Mouse (Mus musculus) thymus, postnatal 10 days (tissue): ENCODE measurements around the gene Gm20388.
A peak's percentile ranks its signal among the peaks of the same experiment; 100 is the strongest.

ENCODE experiments used
- DNase-seq, 2 experiments: peaks; one replicate each; pipeline ENCODE4 v3.0.0; 2021; ENCODE audit warnings: low spot score in 2 of 2

The Gm20388 gene

DNA sequence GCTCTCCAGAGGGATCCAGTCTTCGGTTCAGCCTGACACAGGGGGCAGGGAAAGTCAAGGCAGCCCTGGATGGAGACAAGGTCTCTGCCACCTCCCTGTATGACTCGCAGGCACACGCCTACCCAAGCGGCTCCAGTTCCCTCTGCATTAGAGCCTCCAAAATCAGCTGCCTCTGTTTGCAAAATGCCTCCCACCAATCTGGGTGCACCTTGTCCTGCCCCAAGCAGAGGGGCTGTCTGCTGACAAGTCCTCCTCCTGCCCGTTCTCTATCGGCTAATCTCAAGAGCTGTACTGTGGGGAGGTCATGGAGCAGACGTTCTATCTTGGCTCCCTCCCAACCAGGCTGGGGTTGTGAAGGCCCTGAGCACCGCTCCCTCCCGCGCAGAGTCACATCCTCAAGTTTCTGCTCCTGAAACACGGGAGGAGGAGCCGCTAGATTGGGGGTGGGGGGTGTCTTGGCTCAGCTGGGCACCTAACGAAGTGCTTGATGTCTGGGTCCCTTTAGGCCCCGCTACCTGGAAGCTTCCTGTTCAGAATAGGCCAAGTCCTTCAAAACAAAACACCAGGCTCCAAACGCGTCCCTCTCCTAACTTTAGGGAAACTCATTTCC is 2564.4 kb downstream of the Gm20388 start:
- peak; percentile 51 to 52 for DNase-seq

DNA sequence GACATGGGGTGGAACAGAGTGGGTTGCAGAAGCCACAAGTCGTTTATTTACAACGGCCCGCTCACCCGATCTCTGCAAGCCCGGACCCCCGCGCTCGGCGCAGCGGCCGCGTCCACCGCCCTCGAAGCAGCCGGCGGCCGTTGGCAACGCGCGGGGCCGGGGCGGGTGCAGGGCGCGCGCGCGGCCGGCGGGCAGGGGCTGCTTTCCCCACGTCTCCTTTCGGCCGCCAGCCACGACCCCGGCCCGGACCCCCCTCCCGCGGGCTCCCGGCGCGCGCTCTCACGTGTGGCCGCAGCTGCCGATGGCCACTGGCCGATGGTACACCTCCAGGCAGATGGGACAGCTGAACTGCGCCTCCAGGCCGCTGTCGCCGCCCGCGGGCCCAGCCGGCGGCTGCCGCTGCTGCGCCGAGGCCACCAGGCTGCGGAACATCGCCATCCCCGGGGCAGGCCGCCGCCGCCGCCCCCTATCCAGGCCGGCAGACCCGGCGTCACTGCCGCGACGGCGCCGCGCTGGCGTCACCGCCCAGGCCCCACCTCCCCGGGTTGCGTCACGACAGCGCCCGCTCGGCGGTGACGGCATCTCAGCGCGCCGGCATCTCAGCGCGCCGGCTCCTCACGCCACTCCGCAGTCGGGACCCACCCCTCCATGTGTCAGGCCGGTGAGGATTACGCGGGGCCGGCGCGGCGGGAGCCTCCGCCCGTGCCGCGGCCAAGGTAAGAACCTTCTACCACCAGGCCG is 2565.1 kb downstream of the Gm20388 start, which contains the start of the genes Rnf166 and Ctu2:
Rnf166 (minus strand) TSS at position 485 of the 741 bp plus-strand sequence.
Ctu2 (plus strand) TSS at position 564 of the 741 bp plus-strand sequence.
- DNase-seq = peak; percentile 89 to 96

DNA sequence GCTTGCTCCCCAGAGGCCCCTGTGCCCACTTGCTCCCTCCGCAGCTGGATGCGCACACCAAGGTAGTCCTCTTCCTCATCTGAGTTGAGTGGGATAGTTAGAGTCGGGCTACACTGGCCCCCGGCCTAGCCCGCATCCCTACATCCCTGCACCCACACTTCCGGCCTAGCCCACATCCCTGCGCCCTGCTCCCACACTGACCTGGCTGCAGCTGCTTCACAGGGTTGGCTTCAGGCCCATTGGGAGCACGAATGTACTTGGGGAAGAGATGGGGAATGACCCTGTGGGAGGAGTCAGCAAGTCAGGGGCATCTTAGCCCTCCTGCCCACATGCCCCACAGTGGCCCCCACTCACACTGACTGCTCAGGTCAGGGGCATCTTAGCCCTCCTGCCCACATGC is 2571.8 kb downstream of the Gm20388 start:
- DNase-seq = no peak

DNA sequence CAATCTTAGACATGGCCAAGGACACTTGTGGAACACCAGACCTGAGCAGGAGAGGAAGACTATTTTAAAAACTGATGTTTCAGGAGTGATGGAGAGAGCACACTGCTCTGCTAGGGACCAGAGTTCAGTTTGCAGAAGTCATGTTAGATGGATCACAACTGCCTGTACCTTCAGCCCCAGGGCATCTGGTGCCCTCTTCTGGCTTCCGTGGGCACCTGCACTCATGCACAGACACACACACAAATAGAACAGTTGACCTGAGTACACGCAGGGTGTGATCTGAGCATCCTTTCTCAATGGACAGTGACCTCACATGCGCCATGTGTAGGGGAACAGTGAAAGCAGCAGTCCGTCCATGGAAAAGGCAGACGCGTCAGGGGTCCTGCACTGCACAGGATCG is 2573.2 kb downstream of the Gm20388 start:
- no peak for DNase-seq

DNA sequence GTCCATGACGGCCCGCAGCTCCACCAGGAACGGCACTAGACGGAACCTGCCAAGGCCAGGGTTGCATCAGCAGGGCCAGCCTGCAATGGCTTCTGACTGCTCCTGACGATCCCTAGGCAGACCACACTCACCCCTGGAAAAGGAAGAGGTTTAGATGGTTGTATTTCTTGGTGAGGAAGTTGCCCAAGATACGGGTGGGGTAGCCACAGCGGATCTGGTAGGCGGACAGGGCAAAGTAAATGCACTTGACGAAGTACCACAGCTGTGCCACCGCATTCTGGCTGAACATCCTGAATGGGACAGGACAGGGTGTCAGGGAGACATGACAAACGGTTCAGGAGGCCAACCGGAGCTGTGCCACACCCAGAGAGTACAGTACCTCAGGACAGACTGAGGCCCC is 2574.2 kb downstream of the Gm20388 start:
- DNase-seq = no peak

DNA sequence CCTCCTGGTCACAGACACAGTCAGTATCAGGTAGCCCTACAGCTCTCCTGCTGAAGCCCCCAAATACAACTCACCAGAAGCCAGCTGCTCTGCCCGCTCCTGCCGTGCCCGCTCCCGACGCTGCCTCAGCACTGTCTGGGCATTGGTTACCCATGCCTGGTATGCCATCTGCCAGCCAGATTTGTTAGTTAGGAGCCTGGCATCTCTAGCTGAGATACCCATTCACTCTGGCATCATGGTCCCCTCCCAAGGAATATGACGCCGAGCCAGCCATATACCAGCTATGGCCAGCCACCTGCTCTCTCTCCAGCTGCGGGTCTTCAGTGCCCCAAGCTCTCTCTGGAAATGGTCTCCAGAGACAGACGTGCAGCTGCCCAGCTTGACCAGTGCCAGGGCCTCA is 2577.7 kb downstream of the Gm20388 start:
- no peak for DNase-seq

DNA sequence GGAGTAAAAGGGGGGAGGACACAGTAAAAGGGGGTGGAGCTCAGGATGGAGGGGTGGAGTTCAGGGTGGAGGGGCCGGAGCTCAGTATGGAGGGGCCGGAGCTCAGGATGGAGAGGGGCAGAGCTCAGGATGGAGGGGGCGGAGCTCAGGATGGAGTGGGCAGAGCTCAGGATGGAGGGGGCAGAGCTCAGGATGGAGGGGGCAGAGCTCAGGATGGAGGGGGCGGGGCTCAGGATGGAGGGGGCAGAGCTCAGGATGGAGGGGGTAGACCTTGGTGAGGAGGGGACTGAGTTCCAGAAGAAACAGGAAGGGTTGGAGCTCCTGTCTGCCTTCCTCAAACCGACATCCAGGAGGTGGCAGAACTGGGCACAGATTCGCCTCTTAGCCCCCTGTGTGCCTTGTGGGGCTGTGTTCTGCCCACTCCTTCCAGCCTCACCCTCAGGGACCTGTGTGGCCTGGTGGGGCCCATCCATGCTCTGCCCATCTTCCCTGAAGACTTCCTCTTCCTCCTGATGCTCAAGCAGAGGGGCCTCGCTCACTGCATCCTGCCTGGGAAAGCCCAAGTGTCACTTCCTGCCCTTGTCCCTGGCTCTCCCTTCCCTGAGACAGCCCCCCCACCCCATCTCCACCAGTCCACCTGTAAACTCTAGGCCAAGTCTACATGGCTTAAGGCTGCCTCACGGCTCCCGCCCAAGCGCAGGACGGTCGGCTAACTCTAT is 2586.5 kb downstream of the Gm20388 start:
- DNase-seq = no peak

DNA sequence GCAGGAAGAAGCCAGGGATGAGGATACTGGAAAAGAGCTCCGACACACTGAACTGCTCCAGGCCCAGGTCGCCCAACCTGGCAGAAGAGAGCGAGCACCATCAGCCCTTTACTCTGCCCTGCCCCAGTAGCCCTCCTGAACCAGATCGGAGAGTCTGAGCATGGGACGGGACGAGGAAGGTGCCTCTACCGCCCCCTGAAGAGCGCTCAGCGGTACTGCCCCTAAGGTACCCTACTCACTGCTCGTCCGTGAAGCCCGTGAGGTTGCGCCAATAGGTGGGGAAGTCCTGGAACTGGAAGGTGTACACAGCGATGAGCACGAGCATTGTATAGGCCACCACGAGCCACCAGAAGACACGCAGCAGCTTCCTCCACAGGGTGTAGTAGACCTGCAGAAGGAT is 2587.3 kb downstream of the Gm20388 start:
- no peak for DNase-seq

DNA sequence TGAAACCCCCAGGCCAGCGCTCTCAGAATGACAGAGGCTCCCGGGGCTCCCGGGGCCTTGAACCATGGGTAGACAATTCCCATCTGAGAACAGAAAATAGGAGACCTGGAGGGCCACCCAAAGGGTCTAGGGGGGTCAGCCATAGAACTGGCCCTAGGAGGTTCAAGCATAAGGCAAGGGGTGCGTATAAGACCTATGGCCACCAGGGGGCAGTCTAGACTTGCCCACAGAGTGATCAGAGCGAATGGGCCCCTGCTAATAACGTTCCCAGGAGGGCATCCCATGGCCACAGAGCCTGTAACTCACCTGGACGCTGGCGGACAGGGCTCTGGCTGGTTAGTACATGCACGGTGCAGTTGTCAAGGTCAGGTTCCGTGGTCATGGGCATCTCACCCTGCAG is 2590.2 kb downstream of the Gm20388 start:
- DNase-seq = peak; percentile 40 to 81

DNA sequence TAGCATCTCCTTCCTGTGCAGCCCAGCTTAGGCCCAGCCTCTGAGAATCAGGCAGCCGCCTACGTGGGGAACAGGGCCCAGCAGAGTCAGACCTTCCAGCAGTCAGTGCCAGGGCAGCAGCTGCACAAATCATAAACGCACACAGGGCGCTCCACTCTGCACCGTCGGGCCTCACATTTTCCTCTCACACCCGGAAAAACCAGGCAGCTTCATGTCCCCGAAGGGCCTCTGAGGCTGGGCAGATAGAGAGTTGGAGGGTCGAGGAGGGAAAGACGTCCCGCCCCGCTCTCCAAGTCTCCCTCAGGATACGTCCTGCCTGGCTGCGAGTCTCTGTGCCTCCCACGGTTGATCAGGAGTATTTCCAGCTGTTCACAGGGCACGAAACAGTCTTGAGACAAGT is 2600.9 kb downstream of the Gm20388 start:
- DNase-seq = no peak

DNA sequence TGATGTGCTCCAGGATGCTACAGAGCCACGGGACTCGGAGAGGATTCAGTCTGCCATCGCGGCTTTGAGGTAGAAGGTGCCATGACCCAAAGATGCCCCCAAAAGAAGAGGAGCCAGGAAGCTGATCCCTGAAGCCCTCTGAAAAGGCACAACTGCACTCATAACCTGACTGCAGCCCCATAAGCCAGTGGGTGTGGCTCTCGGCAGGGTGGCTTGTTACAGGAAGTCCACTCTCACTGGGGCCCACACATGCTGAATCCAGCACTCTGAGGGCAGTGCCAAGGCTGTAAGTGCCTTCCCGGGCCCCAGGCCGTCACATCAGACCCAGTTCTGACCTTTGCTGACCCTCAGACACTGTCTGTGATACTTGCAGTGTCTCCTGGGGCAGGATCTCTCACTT is 2601.8 kb downstream of the Gm20388 start:
- no peak for DNase-seq

DNA sequence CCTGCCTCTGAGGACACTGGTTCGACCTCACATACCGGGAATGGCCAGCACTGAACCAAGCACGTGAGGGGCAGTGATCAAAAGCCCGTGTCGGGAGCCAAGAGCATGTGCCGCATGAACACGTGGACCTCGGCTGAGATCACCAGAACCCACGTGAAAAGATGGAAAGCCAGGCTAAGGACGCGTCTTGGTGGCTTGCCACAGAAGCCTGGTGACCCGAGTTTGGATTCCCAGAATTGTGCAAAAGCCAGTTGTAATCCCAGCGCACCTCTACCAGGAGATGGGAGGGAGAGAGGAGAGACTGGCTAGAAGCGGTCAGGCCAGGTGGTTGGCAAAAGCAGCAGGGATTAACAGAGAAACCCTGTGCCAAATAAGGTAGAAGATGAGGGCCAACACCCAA is 2605.1 kb downstream of the Gm20388 start:
- DNase-seq = no peak

DNA sequence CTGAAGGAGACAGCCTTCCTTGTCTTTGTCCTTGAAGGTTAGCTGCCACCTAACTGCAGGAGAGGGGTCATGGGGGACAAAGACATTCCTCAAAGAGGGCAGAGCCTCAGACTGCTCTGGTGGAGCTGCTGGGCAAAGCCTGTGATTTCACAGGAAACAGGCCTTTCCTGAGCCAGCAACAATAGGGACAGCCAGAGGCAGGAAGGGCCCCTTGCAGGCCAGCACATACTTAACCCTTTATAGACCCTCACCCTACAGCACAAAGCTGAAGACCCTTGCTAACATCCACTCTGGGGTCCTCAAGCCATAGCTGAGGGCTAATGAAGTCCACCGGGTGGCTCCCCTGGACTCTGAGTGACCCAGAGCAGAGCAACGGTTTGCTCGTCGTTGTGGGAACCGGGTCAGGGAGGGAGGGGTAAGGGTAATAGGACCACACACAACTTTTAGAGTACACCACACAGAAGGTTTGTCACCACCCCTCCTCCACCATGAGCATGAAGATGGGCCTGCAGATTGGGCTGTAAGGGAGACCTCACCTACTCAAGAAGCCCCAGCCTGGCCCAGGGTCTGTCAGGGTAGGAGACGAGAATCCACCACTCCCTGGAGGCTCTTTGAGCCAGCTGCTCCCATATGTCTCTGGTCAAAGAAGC is 2607.0 kb downstream of the Gm20388 start:
- DNase-seq = no peak

DNA sequence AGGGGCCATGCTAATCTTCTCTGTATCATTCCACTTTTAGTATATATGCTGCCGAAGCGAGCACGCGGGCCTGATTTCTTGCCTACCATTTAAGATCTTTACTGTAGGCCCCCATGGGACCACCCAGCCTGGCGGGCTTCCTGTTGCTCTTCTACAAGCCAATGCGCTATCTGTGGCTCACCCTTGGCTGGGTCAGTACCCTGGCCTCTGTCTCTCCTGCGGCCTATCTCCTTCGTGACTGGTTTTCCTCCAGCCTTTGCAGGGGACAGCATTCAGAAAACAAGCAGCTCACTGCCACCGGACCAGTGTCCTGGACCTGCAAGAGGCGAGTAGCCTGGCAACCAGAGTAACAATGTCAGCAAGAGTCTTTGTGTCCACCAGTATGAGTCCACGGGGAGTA is 2610.0 kb downstream of the Gm20388 start:
- no peak for DNase-seq

DNA sequence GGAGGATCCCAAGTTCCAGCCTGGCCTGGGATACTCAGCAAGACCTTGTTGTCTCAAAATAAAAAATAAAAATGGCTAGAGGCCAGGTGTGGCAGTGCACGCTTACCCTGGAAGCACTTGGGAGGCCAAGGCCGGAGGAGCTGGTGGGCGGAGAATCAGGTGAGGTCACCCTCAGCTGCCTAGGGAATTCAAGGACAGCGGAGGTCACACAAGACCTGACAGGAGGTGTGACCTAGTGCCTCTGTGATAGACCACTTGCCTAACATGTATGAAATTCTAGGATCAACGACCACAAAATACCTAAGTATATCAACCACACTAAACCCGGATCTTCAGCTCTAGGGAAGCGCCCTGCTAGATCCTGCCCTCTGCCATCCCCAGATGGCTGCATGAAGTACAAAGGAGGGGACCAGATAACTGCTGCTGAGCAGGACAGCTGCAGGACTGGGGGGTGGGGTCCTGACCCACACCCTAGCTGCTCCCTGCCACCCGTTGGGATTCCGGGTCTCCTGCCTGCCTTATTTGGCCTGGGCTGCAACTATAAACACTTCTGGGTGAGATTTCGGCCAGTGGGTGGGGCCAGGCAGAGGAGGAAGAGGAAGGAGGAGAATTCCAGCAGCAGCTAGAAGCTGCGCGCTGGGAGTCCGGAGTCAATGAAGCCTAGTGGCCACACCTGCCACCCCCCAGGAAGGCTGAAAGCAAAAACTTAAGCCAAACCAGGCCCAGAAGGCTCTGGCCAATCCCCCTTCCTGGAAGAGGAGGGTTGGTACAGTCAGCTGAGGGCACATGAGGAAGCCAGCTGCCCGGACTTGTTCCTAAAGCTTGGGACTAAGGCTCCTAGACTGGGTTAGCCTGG is 2612.4 kb downstream of the Gm20388 start:
- no peak for DNase-seq

DNA sequence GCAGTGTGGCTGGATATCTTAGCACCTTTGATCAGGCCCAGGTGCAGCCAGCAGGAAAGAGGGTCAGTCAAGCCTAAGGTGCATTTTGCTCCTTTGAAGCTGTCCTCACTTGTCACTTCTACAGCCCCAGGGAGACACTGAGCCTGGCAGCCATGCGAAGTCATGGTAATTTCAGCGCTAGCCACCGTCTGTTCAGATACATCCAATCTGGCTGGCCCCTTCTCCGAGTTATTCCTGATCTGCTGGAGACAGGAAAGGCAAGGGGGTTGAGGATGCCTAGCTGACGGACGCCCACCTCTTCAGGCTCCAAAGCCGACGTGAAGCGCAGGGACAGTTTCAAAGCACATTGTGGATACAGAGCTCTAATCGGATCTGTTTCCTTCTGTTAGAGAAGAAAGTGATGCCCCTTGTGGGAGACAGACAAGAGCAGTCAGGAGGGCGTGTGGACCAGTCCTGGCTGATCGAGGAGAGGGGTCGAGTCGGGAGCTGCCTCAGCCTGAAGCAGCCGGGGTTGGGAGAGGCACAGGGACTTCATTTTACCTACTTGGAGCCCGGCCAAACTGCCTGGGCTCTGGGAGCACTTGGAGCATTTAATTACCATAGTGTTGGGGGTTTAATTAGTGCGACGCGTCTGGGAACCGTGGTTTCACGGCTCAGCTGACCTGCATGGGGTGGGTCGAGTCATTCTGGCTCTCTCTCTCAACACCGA is 2613.2 kb downstream of the Gm20388 start:
- DNase-seq = no peak

DNA sequence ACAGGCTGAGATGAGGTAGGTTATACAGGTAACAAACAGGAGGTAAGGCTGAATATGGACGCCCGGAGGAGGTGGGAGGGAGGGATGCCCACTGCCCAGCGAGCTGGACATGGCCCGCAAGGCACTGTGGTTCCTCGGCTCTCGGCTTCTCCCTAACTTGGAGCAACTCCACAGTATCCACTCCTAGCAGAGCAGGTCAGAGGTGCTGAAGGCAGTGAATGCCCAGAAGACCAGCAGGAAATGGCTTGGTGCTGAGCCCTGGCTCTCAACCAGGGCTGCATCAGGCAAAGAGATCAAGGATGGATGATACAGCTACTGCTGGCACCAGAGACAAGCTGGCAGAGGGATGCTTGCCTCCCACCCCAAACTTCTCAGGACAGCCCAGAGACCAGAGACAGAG is 2613.9 kb downstream of the Gm20388 start:
- DNase-seq = no peak

DNA sequence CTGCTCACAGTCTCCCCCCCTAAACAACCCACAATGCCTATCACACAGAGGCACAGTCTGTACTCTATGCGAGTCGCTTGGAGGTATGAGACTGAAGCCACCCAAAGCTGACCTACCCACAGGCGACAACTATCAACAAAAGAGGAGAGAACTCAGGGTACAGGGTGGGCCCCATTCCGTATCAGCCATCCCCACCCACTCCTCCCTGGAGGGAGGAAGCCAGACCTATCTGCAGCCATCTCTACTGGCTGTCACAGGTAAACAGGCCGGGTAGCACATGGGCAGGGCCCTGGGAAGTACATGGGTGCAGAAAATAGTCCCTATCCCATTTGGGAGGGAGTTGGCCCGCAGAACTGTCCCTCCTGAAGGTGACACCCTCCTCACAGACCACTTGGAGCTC is 2614.4 kb downstream of the Gm20388 start:
- no peak for DNase-seq

DNA sequence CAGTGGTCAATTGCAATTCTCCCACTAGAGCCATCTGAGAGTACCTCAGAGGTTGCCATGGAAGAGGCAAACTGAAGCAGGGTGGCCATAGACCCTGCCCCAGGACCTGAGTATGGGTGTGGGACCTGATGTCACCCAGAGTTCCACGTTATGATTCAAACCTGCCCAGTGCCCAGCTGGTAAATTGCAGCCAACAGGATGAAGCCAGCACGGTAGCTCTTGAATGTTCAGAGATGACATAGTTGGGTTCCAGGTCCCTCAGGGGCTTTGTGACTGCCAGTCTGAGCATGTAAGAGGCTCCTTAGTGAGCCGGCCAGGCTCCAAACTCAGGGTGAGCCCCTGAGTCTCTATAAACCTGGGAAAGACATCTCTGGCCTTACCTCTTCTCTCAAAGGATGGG is 2615.4 kb downstream of the Gm20388 start:
- no peak for DNase-seq

DNA sequence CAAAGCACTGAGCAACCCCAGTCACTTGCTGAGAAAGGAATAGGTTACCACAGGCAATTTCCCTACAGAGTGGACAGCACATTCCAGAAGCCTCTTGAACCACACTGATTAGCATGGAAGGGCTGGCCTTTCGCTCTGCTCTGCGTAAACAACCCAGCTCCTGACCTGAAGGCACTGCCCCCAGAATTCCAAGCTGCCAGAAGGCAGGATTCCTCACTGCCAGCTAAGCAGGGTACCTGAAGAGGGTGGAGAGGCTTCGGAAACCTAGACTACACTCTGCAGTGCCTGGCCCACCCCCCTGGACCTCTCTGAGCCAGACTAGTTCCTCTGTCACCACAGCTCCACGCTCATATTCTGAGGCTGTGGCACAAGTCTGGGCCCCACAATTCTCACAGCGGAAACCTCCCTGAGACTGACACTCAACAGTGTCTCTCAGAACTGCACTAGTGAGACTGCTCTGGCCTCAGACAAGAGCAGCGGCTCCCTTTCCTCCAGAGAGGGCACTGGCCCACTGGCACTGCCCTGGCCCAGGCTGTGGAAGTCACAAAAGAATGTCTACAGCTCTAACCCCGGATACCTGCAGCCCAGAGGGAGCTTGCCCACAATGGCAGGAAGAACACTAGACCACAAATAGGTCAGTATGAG is 2616.0 kb downstream of the Gm20388 start:
- DNase-seq = peak; percentile 16 to 26
